Mouse (Mus musculus): ENCODE results near the gene Iqcf4. TPM values are rescaled to one million over a fixed set of nuclear protein-coding genes. Genes with fewer than 3 reads are reported as not detected.
"Not testable (repeated sequence)": the region's sequence is repeated elsewhere in the genome, so short reads cannot be mapped to it uniquely, and the experiment has no call there.

Iqcf4 gene
- not detected in 2 replicates for polyA plus RNA-seq (2016; fragmentation: Nextera tagmentation; extraction: Ambion mirVana)

DNA sequence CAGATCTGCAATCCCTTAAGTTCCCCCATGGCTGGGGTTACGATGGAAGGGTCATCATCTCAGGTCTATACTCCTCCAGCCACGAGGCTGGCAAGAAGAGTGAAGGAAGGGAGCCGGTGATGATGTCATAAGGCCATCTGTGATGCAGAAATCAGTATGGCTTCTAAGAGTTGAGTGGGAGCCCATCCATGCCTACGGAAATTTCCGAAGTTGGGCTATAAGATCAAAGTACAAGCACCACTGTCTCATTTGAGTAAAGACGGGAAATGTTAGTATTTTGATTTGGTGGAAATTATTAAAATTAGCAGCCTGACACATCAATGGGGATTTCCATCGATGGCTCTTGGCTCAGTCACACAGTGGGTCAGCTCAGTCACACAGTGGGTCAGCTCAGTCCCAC, at the start of gene Iqcf4:
TSS of gene Iqcf4 (minus strand) at position 101 of the 400 bp plus-strand sequence.
- Histone ChIP-seq H3K27me3 (ENCODE audit: low read depth, poor library complexity, severe bottlenecking) (no peaks in the 10 kb centered on the region), H3K9me3 (replicated peaks) (no peaks in the 10 kb centered on the region), H3K27ac (replicated peaks) (no peak within 1 kb of the TSS), H3K4me1 (no peaks in the 10 kb centered on the region), H3K4me3 (no peak within 1 kb of the TSS), H3K36me3 (no peaks in the 10 kb centered on the region)
- DNase-seq (ENCODE audit: low spot score) = no peak
- 90% methylated on average over 7 of the region's 7 CpGs for WGBS

DNA sequence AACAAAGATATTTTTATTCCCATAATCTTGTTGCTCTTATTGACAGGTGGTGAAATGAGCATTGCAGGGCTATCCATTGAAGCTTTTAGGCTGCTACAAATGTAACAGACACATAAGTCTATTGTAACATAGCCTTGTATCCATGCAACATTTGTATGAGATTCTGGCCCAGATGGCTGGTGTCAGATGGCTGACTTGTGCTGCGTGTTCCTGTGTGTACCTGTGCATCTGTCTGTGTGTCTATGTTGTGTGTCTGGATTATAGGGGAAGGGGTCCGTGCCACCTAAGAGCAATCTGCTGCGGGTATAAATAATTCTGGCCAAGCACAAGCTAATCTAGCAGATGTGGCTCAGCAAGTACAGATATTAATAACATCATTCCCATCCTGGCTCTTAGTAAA, 46.7 kb upstream of the Iqcf4 start:
- no peaks in the 10 kb centered on the region for H3K27me3 ChIP-seq (ENCODE audit: low read depth, poor library complexity, severe bottlenecking)
- WGBS = 88% methylated on average over 3 of the region's 3 CpGs

DNA sequence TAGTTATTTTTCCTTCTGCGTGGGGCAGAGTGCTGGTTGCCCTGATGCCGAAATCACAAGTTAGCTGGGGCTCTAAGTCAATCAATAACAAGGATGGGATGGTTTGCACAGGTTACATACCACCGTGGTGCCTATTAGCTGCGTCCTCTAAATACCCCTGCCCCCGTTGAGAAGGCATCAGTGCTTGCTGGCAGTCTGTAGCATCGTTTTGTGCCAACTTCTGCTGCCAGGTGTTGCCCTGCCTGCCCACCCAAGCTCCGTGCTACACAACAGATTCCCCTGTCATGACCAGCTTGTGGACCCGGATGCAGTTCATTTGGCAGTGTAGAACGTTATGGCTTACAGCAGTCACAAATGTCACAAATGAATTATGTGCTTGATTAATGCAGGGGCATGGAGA, 45.5 kb upstream of the Iqcf4 start:
- H3K36me3 ChIP-seq = no peaks in the 10 kb centered on the region
- WGBS = 89% methylated on average over 9 of the region's 9 CpGs
- peaks cover 6% of the 10 kb centered on the region; the same call in 1 of the 2 replicates for H3K4me1 ChIP-seq
- DNase-seq (ENCODE audit: low spot score) = no peak
- no peak overlapping the region for H3K27ac ChIP-seq (replicated peaks)
- H3K4me3 ChIP-seq = no peak overlapping the region
- no peaks in the 10 kb centered on the region for H3K27me3 ChIP-seq (ENCODE audit: low read depth, poor library complexity, severe bottlenecking)
- H3K9me3 ChIP-seq (replicated peaks) = peaks cover 8% of the 10 kb centered on the region; the same call in 1 of the 2 replicates

More for the DNA sequence above, 46.7 kb upstream of the Iqcf4 start:
- Histone ChIP-seq H3K4me3 (no peak overlapping the region), H3K9me3 (replicated peaks) (peaks cover 8% of the 10 kb centered on the region; the same call in 1 of the 2 replicates), H3K36me3 (no peaks in the 10 kb centered on the region), H3K4me1 (peaks cover 6% of the 10 kb centered on the region; the same call in 1 of the 2 replicates), H3K27ac (replicated peaks) (no peak overlapping the region)
- no peak for DNase-seq (ENCODE audit: low spot score)

DNA sequence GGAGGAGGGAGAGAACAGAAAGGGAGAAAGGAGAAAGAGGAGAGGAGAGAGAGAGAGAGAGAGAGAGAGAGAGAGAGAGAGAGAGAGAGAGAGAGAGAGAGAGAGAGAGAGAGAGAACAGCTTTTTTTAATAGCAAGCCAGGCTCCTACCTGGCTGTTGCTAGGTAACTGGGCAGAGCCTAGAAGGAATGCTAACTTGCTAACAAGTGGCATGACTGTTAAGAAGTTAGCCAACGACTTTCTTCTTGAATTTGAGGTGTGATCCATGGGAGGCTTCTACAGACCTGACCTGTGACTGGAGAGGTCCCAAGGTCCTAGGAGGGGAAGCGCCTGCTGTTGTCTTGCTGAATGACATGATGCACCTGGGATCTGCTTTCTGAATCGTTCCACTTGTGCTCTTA, 43.8 kb upstream of the Iqcf4 start:
- no peaks in the 10 kb centered on the region for H3K27me3 ChIP-seq (ENCODE audit: low read depth, poor library complexity, severe bottlenecking)
- H3K4me3 ChIP-seq = no peak overlapping the region
- DNase-seq (ENCODE audit: low spot score) = no peak
- H3K4me1 ChIP-seq = peaks cover 6% of the 10 kb centered on the region; the same call in 1 of the 2 replicates
- no peak overlapping the region for H3K27ac ChIP-seq (replicated peaks)
- WGBS = 53% methylated on average over 3 of the region's 3 CpGs
- H3K9me3 ChIP-seq (replicated peaks) = peaks cover 6% of the 10 kb centered on the region; the same call in 1 of the 2 replicates
- no peaks in the 10 kb centered on the region for H3K36me3 ChIP-seq

DNA sequence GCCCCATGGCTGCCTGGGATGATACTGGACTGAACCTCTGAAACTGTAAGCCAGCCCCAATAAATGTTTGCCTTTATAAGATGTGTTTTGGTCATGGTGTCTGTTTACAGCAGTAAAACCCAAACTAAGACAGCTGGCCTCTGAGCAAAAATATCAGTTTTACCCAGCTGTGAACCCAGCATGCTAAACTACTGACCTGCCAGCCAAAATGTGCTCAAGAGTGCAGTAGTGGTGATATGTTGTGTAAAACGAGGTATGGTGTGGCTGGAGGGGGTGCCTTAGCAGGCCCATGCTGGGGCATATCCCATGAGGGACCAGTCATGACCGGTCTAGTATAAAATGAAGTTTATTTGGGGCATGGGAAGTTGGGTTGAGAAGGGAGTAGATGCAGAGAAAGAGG, 43.2 kb upstream of the Iqcf4 start:
- DNase-seq (ENCODE audit: low spot score) = no peak
- WGBS = 68% methylated on average over 2 of the region's 2 CpGs
- Histone ChIP-seq H3K27ac (replicated peaks) (no peak overlapping the region), H3K36me3 (no peaks in the 10 kb centered on the region), H3K27me3 (ENCODE audit: low read depth, poor library complexity, severe bottlenecking) (no peaks in the 10 kb centered on the region), H3K4me1 (peaks cover 6% of the 10 kb centered on the region; the same call in 1 of the 2 replicates), H3K9me3 (replicated peaks) (no peaks in the 10 kb centered on the region), H3K4me3 (no peak overlapping the region)

DNA sequence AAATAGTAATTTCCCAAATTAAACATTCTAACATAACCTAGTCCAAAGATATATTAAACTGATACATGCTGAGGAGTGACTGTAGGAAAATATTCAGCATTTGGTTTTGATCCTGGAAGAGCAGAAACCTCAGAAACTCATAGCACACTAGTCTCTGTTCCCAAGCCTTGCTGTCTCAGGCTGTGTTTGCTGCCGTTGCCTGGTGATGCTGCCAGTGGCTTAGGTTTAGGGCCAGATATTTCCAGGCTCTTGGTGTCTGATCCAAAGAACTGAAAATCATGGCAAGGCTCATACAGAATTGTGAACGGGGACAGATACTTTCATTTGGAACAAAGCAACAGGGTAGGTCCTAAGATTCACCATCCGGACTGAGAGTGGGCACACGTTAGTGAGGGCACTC, 39.9 kb upstream of the Iqcf4 start:
- no peaks in the 10 kb centered on the region for H3K9me3 ChIP-seq (replicated peaks)
- DNase-seq (ENCODE audit: low spot score) = no peak
- peaks cover 6% of the 10 kb centered on the region; the same call in 1 of the 2 replicates for H3K4me1 ChIP-seq
- 88% methylated on average over 4 of the region's 4 CpGs for WGBS
- H3K4me3 ChIP-seq = no peak overlapping the region
- H3K27ac ChIP-seq (replicated peaks) = no peak overlapping the region
- H3K27me3 ChIP-seq (ENCODE audit: low read depth, poor library complexity, severe bottlenecking) = no peaks in the 10 kb centered on the region
- no peaks in the 10 kb centered on the region for H3K36me3 ChIP-seq

DNA sequence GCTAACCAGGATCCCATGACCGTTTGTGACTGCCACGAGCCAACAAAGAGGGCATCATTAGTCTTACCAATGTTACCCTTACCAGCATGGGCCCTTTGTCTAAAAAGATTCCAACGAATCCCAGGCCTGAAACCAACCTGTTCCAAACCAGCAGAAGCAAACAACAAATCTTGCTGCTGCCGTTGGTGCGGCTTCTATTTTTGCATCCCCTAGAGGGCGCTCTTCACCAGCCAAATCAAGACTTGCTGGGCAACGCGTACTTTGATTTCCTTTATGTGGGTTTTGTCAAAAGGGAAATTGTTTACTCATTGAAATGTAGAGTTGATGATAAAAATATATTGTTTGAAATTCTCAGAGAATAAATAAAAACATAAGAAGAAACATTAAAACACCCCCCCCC, 29.8 kb upstream of the Iqcf4 start:
- WGBS = 32% methylated on average over 8 of the region's 8 CpGs
- no peaks in the 10 kb centered on the region for H3K9me3 ChIP-seq (replicated peaks)

DNA sequence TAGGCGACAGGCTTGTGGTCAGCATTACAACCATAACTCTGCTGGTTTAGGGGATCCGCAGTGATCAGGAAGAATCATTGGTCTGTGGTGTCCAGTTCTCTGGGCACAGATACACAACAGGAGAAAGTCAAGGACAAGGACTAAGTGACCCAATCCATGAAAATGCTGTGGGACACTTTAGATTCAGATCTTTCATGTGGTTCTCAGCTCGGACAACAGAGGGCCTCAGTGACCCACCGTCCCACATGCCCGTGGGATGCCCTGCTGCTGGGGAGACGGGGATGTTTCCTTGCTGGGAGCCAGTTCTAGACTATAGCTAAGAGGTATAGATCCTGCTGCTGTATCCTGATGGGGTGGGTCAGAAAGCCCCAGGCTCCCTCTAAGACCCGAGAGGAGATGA, 27.7 kb upstream of the Iqcf4 start:
- Histone ChIP-seq H3K4me3 (no peak overlapping the region), H3K27ac (replicated peaks) (no peak overlapping the region), H3K36me3 (no peaks in the 10 kb centered on the region), H3K27me3 (ENCODE audit: low read depth, poor library complexity, severe bottlenecking) (no peaks in the 10 kb centered on the region), H3K4me1 (no peaks in the 10 kb centered on the region), H3K9me3 (replicated peaks) (no peaks in the 10 kb centered on the region)
- DNase-seq (ENCODE audit: low spot score) = no peak
- 42% methylated on average over 7 of the region's 7 CpGs for WGBS

More for the DNA sequence above, 29.8 kb upstream of the Iqcf4 start:
- Histone ChIP-seq H3K4me3 (no peak overlapping the region), H3K36me3 (no peaks in the 10 kb centered on the region), H3K4me1 (no peaks in the 10 kb centered on the region), H3K27ac (replicated peaks) (no peak overlapping the region), H3K27me3 (ENCODE audit: low read depth, poor library complexity, severe bottlenecking) (no peaks in the 10 kb centered on the region)
- DNase-seq (ENCODE audit: low spot score) = peak; percentile 42

DNA sequence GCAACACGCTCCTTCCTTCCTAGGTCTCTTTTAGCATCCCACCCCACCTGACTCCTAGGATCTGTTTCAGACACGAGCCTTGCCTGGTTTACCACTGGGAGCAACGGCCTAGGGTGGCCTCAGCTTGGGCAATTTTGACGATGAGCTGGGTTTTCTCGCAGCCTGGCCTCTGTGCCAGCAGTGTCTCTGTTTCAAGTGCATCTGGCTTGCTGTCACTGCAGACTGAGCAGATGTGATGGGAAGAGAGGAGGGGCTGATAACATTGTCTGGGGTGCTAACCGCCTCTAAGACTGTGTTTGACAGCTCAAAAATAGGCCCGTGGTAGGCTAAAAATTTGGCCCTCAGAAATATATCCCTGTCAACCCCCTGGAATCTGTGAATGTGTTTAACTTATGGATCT, 25.0 kb upstream of the Iqcf4 start:
- Histone ChIP-seq H3K36me3 (no peaks in the 10 kb centered on the region), H3K4me1 (no peaks in the 10 kb centered on the region), H3K27ac (replicated peaks) (no peak overlapping the region), H3K4me3 (no peak overlapping the region), H3K27me3 (ENCODE audit: low read depth, poor library complexity, severe bottlenecking) (no peaks in the 10 kb centered on the region), H3K9me3 (replicated peaks) (no peaks in the 10 kb centered on the region)
- 75% methylated on average over 7 of the region's 7 CpGs for WGBS
- no peak for DNase-seq (ENCODE audit: low spot score)

DNA sequence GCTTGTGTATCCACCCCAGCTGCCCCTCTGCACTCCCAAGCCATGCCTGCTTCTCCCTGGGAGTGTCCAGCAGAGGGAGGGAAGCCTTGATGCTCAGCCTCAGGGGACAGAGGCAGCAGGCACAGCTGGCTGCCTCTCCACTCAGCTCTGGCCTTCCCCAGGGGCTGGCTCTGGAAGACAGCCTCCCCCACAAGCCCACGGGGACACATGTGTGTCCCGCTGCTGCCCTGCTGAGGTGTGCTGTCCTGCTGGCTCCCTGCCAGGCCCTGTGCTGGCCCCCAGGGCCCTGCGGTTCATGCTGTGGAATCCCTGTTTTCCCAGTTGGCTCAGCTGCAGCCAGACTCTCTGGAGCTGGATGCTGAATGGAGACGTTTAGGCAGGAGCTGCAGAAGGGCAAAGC, 24.6 kb upstream of the Iqcf4 start:
- not testable (repeated sequence) for H3K27ac ChIP-seq (replicated peaks); DNase-seq (ENCODE audit: low spot score)

DNA sequence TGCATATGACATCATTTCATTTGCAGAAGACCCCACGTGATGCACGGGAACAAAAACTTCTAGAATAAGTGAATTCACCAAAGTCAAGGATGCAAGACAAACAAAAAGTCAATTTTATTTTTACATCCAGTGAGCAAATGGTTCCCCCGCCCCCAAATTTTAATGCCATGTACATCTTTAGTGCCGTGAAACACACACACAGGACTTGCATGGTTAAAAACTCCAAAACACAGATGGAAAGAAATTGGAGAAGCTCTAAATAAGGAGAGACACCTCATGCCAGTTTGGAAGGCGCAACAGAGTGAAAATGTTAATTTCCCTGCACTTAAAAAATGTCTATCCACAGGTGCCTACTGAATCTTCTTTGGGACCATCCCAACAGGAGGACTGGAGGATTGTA, 21.4 kb upstream of the Iqcf4 start:
- Histone ChIP-seq H3K36me3 (no peaks in the 10 kb centered on the region), H3K9me3 (replicated peaks) (no peaks in the 10 kb centered on the region), H3K27ac (replicated peaks) (no peak overlapping the region), H3K4me3 (no peak overlapping the region), H3K27me3 (ENCODE audit: low read depth, poor library complexity, severe bottlenecking) (no peaks in the 10 kb centered on the region), H3K4me1 (no peaks in the 10 kb centered on the region)
- WGBS = 94% methylated on average over 5 of the region's 5 CpGs
- no peak for DNase-seq (ENCODE audit: low spot score)

More for the DNA sequence above, 24.6 kb upstream of the Iqcf4 start:
- WGBS = 39% methylated on average over 4 of the region's 4 CpGs
- not testable (repeated sequence) for H3K36me3 ChIP-seq; H3K4me1 ChIP-seq; H3K4me3 ChIP-seq; H3K9me3 ChIP-seq (replicated peaks); H3K27me3 ChIP-seq (ENCODE audit: low read depth, poor library complexity, severe bottlenecking)

DNA sequence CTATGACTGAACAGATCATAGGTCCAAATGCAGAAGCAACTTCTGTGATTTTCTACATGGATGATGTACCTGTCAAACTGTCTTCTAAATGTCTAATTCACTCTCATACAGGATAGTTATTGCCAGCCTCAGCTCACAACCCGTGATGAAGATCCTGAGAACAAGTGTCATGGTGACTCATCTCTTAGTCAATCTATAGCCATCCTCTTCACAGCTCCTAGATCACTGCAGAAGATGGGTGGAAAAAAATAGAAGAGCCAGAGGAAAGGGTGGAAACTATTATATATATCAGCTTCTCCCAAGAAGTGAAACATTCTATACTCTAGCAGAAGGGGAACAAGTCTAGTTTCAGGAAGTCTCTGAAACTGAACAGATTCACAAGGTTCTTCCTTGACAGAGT, 11.8 kb upstream of the Iqcf4 start:
- Histone ChIP-seq H3K27me3 (ENCODE audit: low read depth, poor library complexity, severe bottlenecking) (no peaks in the 10 kb centered on the region), H3K4me3 (no peak overlapping the region), H3K27ac (replicated peaks) (no peak overlapping the region), H3K4me1 (no peaks in the 10 kb centered on the region), H3K36me3 (no peaks in the 10 kb centered on the region), H3K9me3 (replicated peaks) (no peaks in the 10 kb centered on the region)
- DNase-seq (ENCODE audit: low spot score) = no peak
- WGBS = 70% methylated on average over 1 of the region's 1 CpGs

DNA sequence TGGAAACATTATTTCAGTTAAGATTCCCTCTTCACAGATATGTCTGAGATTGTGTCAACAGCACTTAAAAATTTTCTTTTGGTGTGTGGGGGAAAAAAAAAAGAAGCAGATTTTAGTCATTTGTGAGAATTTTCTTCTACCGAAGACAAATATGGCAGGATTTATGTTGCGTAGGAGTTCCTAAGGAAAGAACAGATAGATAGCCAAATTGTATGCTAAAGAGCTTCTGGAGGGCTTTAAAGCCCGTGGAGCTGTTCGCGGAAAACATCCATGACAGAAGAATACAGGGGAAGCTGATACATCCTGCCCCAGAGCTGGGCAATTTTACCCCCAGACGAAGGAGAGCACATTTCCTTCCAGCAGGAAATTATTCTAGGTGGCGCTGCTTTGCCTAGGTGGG, 9.2 kb upstream of the Iqcf4 start:
- Histone ChIP-seq H3K4me1 (no peaks in the 10 kb centered on the region), H3K27ac (replicated peaks) (no peak overlapping the region), H3K27me3 (ENCODE audit: low read depth, poor library complexity, severe bottlenecking) (no peaks in the 10 kb centered on the region), H3K36me3 (no peaks in the 10 kb centered on the region), H3K4me3 (no peak overlapping the region), H3K9me3 (replicated peaks) (no peaks in the 10 kb centered on the region)
- no peak for DNase-seq (ENCODE audit: low spot score)
- WGBS = 86% methylated on average over 7 of the region's 7 CpGs

DNA sequence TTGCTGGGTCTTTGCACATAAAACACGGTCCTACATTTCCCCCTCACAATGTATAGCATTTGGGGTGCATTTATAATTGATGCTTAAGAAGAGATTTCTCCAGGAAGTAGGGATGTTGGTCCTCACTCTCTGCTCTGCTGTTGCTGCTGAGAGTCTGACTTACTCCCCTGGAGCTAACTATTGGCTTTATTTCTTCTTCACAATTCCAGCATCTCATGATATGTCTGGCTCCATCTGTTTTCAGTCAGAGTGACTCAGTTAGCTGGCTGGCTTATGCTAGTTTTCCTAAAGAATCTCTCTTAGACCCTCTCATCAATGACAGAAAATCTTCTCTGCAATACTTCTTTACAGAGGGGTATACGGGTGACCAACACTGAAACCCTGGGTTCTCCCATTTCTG, 5.3 kb upstream of the Iqcf4 start:
- no peaks in the 10 kb centered on the region for H3K9me3 ChIP-seq (replicated peaks)
- 83% methylated on average over 2 of the region's 2 CpGs for WGBS
- no peak for DNase-seq (ENCODE audit: low spot score)
- no peak overlapping the region for H3K27ac ChIP-seq (replicated peaks)
- H3K36me3 ChIP-seq = no peaks in the 10 kb centered on the region
- no peaks in the 10 kb centered on the region for H3K4me1 ChIP-seq
- no peaks in the 10 kb centered on the region for H3K27me3 ChIP-seq (ENCODE audit: low read depth, poor library complexity, severe bottlenecking)
- no peak overlapping the region for H3K4me3 ChIP-seq

All from midbrain, embryonic 10.5 days (tissue).